Mouse (Mus musculus) kidney, embryonic 14.5 days (tissue): Measurements from ENCODE around the gene Cd164. TPM values are rescaled to one million over a fixed set of nuclear protein-coding genes. Genes with fewer than 3 reads are reported as not detected.
A peak's percentile ranks its signal among the peaks of the same experiment; 100 is the strongest.

Source experiments
- ATAC-seq: fragments of 200-750 bp; cut with Nextera tagmentation; 2 replicates; pipeline ENCODE4 v1.8.0; 2017; ENCODE audit warnings: moderate number of reproducible peaks, mild to moderate bottlenecking, moderate TSS enrichment, moderate library complexity; ENCODE audit not compliant: low FRiP score, low TSS enrichment
- H3K27ac ChIP-seq: fragments of 300-500 bp; sonication (generic); 2 replicates; pipeline ENCODE4 v1.5.1; 2014; ENCODE audit warnings: low read depth, mild to moderate bottlenecking, low read length, moderate library complexity, mixed read lengths
- H3K27me3 ChIP-seq: fragments of 300-500 bp; sonication (generic); 2 replicates; pipeline ENCODE4 v1.6.1; 2014; ENCODE audit warnings: mild to moderate bottlenecking, low read length; ENCODE audit not compliant: control insufficient read depth, insufficient read depth
- H3K36me3 ChIP-seq: fragments of 300-500 bp; sonication (generic); 2 replicates; pipeline ENCODE4 v1.6.1; 2014; ENCODE audit warnings: low read length, mixed read lengths; ENCODE audit not compliant: control insufficient read depth, insufficient read depth
- H3K4me1 ChIP-seq: fragments of 300-500 bp; sonication (generic); 2 replicates; pipeline ENCODE4 v1.6.1; 2014; ENCODE audit warnings: low read length, mixed read lengths; ENCODE audit not compliant: control insufficient read depth, insufficient read depth
- H3K4me2 ChIP-seq: fragments of 300-500 bp; sonication (generic); replicated peaks from 2 replicates; pipeline ENCODE4 v1.6.1; 2014; ENCODE audit warnings: low read depth, mild to moderate bottlenecking, low read length
- H3K4me3 ChIP-seq: fragments of 300-500 bp; sonication (generic); 2 replicates; pipeline ENCODE4 v1.5.1; 2014; ENCODE audit warnings: mild to moderate bottlenecking, low read length
- H3K9ac ChIP-seq: fragments of 300-500 bp; sonication (generic); 2 replicates; pipeline ENCODE4 v1.6.1; 2014; ENCODE audit warnings: low read depth, mild to moderate bottlenecking, low read length, moderate library complexity
- H3K9me3 ChIP-seq: fragments of 300-500 bp; sonication (generic); 2 replicates; pipeline ENCODE4 v1.6.1; 2016; ENCODE audit warnings: low read length; ENCODE audit not compliant: control insufficient read depth
- WGBS: fragments of 180-500 bp; shearing (Covaris S2); extraction: QIAGEN DNeasy Blood & Tissue Kit; methylation state at CpG from one replicate; pipeline ENCODE4 v1.1.7; 2014; 5-methylcytosine and 5-hydroxymethylcytosine counted together
- polyA plus RNA-seq: library from polyadenylated mRNA; unstranded; fragments of >200 nt; fragmentation: Nextera tagmentation; extraction: Ambion mirVana; gene quantifications from 2 replicates; pipeline ENCODE4 v1.2.1, GENCODE M21; 2014

Cd164 gene
- polyA plus RNA-seq, 1 experiment from 2014 or later: 221 TPM

GRCm38 (mm10) chr10:41477278-41478181 lies 41.7 kb upstream of the Cd164 start:
- H3K9ac ChIP-seq: peak overlapping the region; percentile 67
- peak overlapping the region; percentile 52 for H3K4me3 ChIP-seq
- H3K9me3 ChIP-seq: no peaks in the 10 kb centered on the region
- H3K27me3 ChIP-seq: no peaks in the 10 kb centered on the region
- WGBS: 4% methylated on average over 20 of the region's 20 CpGs
- 0 out of 2 replicates have a peak, but pooled peaks cover 9% of the 10 kb centered on the region for H3K4me1 ChIP-seq
- peak overlapping the region; percentile 59; the same call in 1 of the 2 replicates for H3K27ac ChIP-seq
- peak; percentile 83 for ATAC-seq
- peak overlapping the region; percentile 85 for H3K4me2 ChIP-seq
- H3K36me3 ChIP-seq: peaks cover 14% of the 10 kb centered on the region

DNA sequence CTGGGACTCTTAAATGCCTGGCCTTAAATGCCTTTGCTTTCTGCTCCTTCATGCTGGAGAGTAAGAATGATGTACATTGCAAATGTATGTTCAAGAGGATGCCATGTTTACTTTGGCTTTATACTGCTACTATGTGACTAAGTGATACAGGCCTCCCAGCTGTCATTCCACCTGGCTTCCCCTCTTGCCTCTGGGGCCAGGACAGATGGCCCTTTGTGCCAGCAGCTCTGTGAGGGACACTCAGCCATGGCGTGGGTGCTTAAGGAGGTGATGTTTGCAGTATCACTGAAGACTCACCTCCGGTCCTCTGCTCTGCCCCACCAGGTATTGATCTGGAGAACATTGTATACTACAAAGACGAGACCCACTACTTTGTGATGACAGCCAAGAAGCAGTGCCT lies 39.3 kb upstream of the Cd164 start:
- no peaks in the 10 kb centered on the region for H3K9me3 ChIP-seq
- no peak for ATAC-seq
- no peak overlapping the region for H3K4me3 ChIP-seq
- no peak overlapping the region for H3K9ac ChIP-seq
- WGBS: 84% methylated on average over 3 of the region's 3 CpGs
- H3K27ac ChIP-seq: no peak overlapping the region
- 0 out of 2 replicates have a peak, but pooled peaks cover 9% of the 10 kb centered on the region for H3K4me1 ChIP-seq
- H3K36me3 ChIP-seq: peaks cover 36% of the 10 kb centered on the region
- no peaks in the 10 kb centered on the region for H3K27me3 ChIP-seq
- no peak overlapping the region for H3K4me2 ChIP-seq

DNA sequence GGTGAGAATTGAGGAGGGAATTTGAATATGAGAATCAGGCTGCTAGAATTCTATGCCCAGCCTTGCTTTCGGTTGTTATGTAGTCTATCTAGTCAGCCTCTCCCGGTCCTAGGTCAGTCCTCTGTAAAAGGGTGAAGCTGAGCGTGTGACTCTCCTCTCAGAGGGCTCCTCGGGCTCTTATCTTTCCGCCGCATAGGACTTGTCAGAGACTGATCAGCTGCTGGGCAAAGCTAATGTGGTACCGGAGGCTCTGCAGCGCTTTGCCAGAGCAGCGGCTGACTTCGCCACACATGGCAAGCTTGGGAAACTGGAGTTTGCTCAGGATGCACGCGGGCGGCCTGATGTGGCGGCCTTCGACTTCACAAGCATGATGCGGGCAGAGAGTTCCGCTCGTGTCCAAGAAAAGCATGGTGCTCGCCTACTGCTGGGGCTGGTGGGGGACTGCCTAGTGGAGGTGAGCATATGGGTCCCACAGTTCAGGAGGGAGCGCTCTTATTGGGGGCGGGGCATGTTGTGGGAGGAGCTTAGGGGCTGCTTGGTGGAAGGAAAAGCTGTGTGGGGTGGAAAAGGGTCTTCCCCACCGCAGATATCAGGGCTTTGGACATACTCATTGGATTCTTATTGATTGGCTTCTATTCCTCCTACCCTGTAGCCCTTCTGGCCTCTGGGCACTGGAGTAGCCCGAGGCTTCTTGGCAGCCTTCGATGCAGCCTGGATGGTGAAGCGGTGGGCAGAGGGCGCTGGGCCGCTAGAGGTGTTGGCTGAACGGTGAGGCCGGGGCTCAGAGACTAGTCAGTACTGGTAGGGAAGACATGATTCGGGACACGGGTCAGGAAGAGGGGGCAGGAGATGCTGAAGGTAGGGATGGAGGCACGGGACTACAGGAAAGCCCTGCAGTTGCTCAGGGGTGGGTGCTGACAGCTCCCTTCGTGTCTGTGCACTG lies 38.0 kb upstream of the Cd164 start:
- Histone ChIP-seq H3K9ac (no peak overlapping the region), H3K4me2 (no peak overlapping the region), H3K4me1 (no peaks in the 10 kb centered on the region), H3K9me3 (no peaks in the 10 kb centered on the region), H3K4me3 (no peak overlapping the region), H3K27me3 (no peaks in the 10 kb centered on the region), H3K27ac (no peak overlapping the region), H3K36me3 (peaks cover 48% of the 10 kb centered on the region)
- 74% methylated on average over 33 of the region's 33 CpGs for WGBS
- ATAC-seq: no peak

GRCm38 (mm10) chr10:41482446-41482845 lies 36.8 kb upstream of the Cd164 start:
- Histone ChIP-seq H3K27ac (no peak overlapping the region), H3K36me3 (peaks cover 61% of the 10 kb centered on the region), H3K4me2 (no peak overlapping the region), H3K4me3 (no peak overlapping the region), H3K9me3 (no peaks in the 10 kb centered on the region), H3K9ac (no peak overlapping the region), H3K4me1 (no peaks in the 10 kb centered on the region), H3K27me3 (no peaks in the 10 kb centered on the region)
- 94% methylated on average over 7 of the region's 7 CpGs for WGBS
- ATAC-seq: no peak

- Histone ChIP-seq H3K27me3 (no peaks in the 10 kb centered on the region), H3K4me3 (no peak overlapping the region), H3K27ac (no peak overlapping the region), H3K4me1 (peaks cover 15% of the 10 kb centered on the region; the same call in 1 of the 2 replicates), H3K4me2 (no peak overlapping the region), H3K9ac (no peak overlapping the region), H3K36me3 (peaks cover 66% of the 10 kb centered on the region), H3K9me3 (no peaks in the 10 kb centered on the region)
- ATAC-seq: no peak
- WGBS: 82% methylated on average over 16 of the region's 16 CpGs
These were observed 33.4 kb upstream of the Cd164 start for GRCm38 (mm10) chr10:41485778-41486177.

GRCm38 (mm10) chr10:41486506-41487170 lies 32.6 kb upstream of the Cd164 start:
- H3K4me1 ChIP-seq: peaks cover 15% of the 10 kb centered on the region; the same call in 1 of the 2 replicates
- peaks cover 62% of the 10 kb centered on the region for H3K36me3 ChIP-seq
- no peaks in the 10 kb centered on the region for H3K9me3 ChIP-seq
- no peak overlapping the region for H3K4me3 ChIP-seq
- H3K4me2 ChIP-seq: no peak overlapping the region
- H3K9ac ChIP-seq: no peak overlapping the region
- H3K27ac ChIP-seq: no peak overlapping the region
- H3K27me3 ChIP-seq: no peaks in the 10 kb centered on the region
- WGBS: 86% methylated on average over 14 of the region's 14 CpGs
- ATAC-seq: no peak

- ATAC-seq: no peak
- H3K9ac ChIP-seq: peak overlapping the region; percentile 73; the same call in 1 of the 2 replicates
- no peaks in the 10 kb centered on the region for H3K9me3 ChIP-seq
- peak overlapping the region; percentile 98 for H3K4me2 ChIP-seq
- no peaks in the 10 kb centered on the region for H3K27me3 ChIP-seq
- peaks cover 15% of the 10 kb centered on the region; the same call in 1 of the 2 replicates for H3K4me1 ChIP-seq
- H3K36me3 ChIP-seq: peaks cover 41% of the 10 kb centered on the region
- H3K27ac ChIP-seq: no peak overlapping the region
- 39% methylated on average over 7 of the region's 7 CpGs for WGBS
- peak overlapping the region; percentile 71 for H3K4me3 ChIP-seq
These were observed 30.3 kb upstream of the Cd164 start for GRCm38 (mm10) chr10:41488877-41489276.

DNA sequence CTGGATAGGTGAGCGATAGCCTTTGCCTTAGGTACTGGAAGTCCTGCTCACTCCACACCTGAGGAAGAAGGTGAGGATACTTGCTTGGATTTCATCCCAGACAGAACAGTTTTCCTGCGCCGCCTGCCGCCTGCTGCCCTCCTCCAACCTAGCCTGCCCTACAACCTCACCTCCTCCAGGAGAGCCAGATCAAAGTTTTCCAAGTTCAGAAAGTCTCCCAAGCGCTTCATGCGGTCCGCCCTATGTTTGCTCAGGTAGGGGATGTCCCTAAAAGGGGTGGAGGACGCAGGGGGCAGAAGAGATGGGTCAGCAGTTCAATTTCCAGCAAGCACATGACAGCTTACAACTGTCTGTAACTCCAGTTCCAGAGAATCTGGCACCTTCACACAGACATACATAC lies 29.9 kb upstream of the Cd164 start:
- Histone ChIP-seq H3K4me2 (peak overlapping the region; percentile 98), H3K27me3 (no peaks in the 10 kb centered on the region), H3K27ac (peak overlapping the region; percentile 48; the same call in 1 of the 2 replicates), H3K4me3 (peak overlapping the region; percentile 71), H3K9me3 (no peaks in the 10 kb centered on the region), H3K4me1 (peaks cover 15% of the 10 kb centered on the region; the same call in 1 of the 2 replicates), H3K36me3 (peaks cover 37% of the 10 kb centered on the region), H3K9ac (peak overlapping the region; percentile 73)
- ATAC-seq: peak; percentile 12; the same call in 1 of the 2 replicates
- whole genome bisulfite sequencing: 19% methylated on average over 8 of the region's 8 CpGs
